Mouse (Mus musculus): Measurements from ENCODE around the gene Prss8. TPM values are rescaled to one million over a fixed set of nuclear protein-coding genes. Genes with fewer than 3 reads are reported as not detected.

Prss8 gene
- total RNA-seq (2023), result not detected

DNA sequence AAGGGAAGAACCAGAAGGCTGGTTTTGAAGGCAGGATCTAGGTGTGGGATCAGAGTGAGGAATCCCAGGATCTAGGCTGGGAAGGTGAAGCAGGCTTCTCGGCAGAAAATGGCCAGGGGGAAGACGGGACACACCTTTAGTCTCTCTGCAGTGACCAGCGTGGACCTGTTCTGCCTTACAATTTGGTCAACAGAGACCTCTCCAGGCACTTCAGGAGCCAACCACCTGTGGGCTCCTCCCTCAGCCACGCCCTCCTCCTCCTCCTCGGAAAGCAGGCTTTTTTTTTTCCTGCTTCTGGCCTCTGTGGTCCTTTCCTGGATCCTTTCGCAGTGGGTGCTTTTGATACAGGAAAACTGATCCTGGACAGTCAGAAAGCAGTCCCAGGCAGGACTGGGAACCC lies at the start of gene Prss8:
Prss8 (minus strand) TSS at position 182 of the 400 bp plus-strand sequence.

DNA sequence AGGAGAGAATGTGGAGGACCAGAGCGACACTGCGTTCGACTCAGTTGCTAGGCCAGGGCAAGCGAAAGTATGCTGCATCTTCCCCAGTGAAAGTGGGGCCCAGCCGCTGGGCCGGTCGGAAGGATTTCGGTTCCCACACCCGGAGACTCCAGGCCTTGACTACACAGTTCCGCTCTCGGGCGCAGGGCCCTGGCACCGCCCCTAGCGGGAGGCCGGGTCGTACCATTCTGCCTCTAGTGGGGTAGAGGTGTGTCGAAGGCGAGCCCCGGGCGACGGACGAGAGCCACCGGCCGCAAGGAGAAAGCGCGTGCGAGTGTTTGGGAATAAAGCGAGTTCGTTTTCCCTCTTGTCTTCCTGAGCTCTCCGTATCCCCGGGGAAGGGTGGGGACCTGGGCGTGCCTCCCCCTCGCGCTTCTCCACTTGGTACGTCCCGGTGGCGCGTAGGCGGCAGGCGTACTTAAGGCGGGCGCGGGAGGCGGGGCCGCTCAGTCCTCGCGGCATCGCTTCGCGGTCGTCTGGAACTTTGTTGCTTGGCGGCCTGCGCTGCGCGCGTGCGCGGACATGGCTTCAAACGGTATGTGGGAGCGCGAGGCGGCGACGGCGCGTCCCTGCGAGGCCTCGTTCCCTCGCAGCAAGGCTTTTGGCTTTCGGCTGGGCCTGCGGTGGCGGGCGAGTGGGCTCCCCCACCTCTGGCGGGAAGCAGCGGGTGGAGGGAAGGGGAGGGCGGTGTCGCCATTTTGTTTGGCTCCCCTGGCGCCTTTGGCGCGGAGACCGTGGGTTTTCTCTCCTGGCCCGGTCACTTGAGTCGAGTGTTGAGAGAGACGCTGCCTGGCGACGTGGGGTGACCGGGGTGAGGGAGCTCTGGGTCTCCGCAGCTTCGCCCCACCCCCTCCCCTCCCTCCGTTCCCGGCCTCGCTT lies 37.4 kb upstream of the Prss8 start, which contains the start of gene Fus:
Fus (plus strand) TSS at position 454 of the 918 bp plus-strand sequence.

DNA sequence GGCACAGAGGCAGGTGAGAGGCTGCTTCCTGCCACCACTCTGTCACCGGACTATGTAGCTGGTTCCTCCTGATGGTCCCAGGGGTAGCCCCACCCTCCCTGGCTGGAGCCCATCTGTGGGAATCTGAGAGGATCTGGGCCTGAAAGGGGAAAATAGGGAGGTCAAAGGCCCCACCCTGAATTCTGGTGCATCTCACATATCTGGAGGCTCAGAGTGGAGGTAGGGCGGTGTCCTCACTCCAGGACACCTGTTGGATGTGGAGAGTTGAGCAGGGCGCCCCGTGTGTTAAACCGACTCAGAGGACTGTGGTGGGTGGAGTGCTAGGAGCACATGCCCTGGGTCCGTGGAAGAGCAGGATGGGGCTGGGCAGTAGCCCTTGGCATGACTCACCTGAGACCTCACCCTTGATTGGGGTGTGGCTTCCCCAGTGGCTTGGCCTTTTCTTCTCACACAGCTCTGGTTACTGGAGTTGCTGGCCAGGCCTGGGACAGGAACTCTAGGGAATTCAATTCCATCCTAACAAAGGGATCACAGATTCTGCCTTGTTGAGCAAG lies 16.6 kb upstream of the Prss8 start, which contains the start of gene Prss36:
Prss36 (minus strand) TSS at position 256 of the 554 bp plus-strand sequence.

DNA sequence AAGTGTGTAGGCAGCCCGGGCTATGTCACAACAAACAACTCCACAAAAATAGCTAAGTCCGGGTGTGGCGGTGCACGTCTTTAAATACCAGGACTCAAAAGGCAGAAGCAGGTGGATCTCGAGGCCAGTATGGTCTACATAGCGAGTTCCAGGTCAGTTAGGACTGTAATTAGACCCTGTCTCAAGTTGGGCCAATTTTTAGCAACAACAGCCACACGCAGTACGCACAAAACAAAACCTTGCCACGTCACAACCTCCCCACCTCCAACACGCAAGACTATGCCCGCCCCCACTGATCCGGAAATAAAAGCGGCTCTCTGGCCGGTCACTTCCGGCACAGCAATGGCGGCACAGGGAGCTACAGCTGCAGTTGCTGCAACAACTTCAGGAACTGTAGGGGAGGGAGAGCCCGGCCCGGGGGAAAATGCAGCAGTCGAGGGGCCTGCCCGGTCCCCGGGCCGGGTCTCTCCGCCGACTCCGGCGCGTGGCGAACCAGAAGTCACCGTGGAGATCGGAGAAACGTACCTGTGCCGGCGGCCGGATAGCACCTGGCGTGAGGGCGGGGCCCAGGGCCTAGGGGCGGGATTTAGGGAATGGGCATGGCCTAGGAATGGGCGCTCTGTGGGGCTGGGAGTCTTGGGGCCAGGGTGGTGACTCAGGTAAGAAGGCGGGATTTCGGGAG lies 17.6 kb downstream of the Prss8 start, which contains the start of gene Kat8:
Kat8 (plus strand) TSS at position 327 of the 682 bp plus-strand sequence.

GRCm38 (mm10) chr7:127903971-127904796 lies 25.7 kb downstream of the Prss8 start, which contains the start of gene Bckdk:
TSS of gene Bckdk (plus strand) at chr7:127904082.

DNA sequence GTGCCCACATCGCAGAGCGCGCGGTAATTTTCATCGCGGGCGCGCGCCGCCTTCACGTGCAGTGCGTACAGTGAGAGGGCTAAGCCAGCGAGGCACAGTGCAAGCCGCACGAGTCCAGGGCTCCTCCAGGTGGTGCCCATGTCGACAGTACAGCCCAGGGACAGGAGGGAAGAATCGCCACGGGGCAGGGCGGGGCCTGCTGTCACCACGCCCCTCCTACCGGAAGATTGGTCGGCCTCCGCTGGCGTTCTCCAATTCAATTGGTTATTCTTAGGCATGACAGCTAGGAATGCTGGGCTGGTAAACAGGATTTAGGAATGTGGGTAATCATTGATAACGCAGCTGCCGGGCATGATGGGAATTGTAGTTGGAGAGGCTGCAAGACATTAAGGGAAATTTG lies 34.5 kb downstream of the Prss8 start, which contains the start of the genes Gm21974 and Vkorc1:
Gm21974 (minus strand) TSS at position 13 of the 400 bp plus-strand sequence.
Vkorc1 (minus strand) TSS at position 176 of the 400 bp plus-strand sequence.

DNA sequence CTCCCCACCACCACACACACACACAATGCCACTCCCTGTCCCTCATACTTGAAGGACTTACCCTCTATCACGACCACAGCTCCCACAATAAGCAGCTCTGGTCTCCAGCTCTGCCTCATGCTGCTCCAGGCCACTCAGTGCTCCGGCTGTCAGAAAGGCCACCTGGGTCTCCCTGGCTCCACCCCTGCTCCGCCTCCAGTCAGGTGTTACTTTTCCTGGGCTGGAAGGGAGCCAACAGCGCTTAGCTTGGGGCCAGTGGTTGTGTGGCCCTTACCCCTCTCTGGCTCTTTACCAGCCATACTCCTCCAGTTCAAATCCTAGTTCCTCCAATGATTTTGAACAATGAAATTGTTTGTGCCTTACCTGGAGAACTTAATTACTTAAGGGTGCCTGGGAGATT lies 39.1 kb downstream of the Prss8 start, which contains the start of gene Prss53:
Prss53 (minus strand) TSS at position 173 of the 400 bp plus-strand sequence.

GRCm38 (mm10) chr7:127876467-127877348 lies 53.2 kb downstream of the Prss8 start, which contains the start of gene Zfp668:
TSS of gene Zfp668 (minus strand) at chr7:127876828.

DNA sequence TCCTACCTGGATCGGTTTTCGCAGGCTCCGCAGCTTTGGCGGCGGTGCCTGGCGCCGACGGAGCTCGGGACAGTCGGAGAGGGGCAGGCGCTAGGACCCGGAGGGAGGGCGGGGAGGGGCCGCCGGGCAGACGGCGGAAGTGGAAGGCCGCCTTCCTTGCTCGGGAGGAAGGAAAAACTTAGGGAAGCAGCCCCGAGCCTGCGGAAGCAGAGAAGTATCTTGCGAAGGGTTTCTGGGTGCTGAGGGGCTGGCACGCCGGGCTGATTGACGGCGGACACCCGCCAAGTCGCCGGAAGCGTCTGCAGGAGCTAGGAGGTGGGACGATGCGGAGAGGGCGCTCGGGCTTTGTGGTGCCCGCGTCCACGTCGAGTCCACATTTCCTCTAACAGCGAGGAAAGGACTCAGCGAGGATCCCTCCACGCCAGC lies 53.9 kb downstream of the Prss8 start, which contains the start of gene Zfp646:
Zfp646 (plus strand) TSS at position 181 of the 426 bp plus-strand sequence.

Other genes starting within 250 kb of the Prss8 start
- gene Bcl7c, start 221.2 kb downstream of the Prss8 start, total RNA-seq (2023), result 10 to 100 TPM; 30.6 to 36.2 TPM
- not detected for gene Ctf1, start 217.4 kb downstream of the Prss8 start, total RNA-seq (2023)
- not detected for gene Ctf2, start 197.9 kb downstream of the Prss8 start, total RNA-seq (2023)
- 1 to 10 TPM; 6.9 to 7.8 TPM for gene Fbxl19, start 185.6 kb downstream of the Prss8 start, total RNA-seq (2023)
- 10 to 100 TPM; 24.9 to 29.0 TPM for gene Orai3, start 160.3 kb downstream of the Prss8 start, total RNA-seq (2023)
- 10 to 100 TPM; 32.0 to 36.0 TPM for gene Setd1a, start 153.4 kb downstream of the Prss8 start, total RNA-seq (2023)
- gene Gm49388, start 144.5 kb downstream of the Prss8 start, total RNA-seq (2023), result 1 to 10 TPM in 1 of 2 experiments, not detected in 1; 1.4 TPM
- gene Hsd3b7, start 129.5 kb downstream of the Prss8 start, total RNA-seq (2023), result 10 to 100 TPM; 12.2 to 15.5 TPM
- gene Stx4a, start 105.8 kb downstream of the Prss8 start, total RNA-seq (2023), result 10 to 100 TPM; 62.6 to 67.6 TPM
- under 1 TPM in 1 of 2 experiments, not detected in 1; 0.07 TPM for gene Stx1b, start 105.6 kb downstream of the Prss8 start, total RNA-seq (2023)
- 10 to 100 TPM; 38.2 to 43.4 TPM for gene Zfp646, start 53.9 kb downstream of the Prss8 start, total RNA-seq (2023)
- 1 to 10 TPM; 6.5 to 7.0 TPM for gene Zfp668, start 53.3 kb downstream of the Prss8 start, total RNA-seq (2023)
- gene Prss53, start 39.1 kb downstream of the Prss8 start, total RNA-seq (2023), result under 1 TPM; 0.20 to 0.24 TPM
- gene Gm21974, start 34.6 kb downstream of the Prss8 start, total RNA-seq (2023), result not detected
- 10 to 100 TPM in 1 of 2 experiments, 1 to 10 TPM in 1; 8.8 to 11.9 TPM for gene Vkorc1, start 34.5 kb downstream of the Prss8 start, total RNA-seq (2023)
- gene Bckdk, start 26.0 kb downstream of the Prss8 start, total RNA-seq (2023), result 10 to 100 TPM; 34.8 to 38.6 TPM
- gene Kat8, start 17.6 kb downstream of the Prss8 start, total RNA-seq (2023), result 10 to 100 TPM; 17.9 to 18.5 TPM
- under 1 TPM in 1 of 2 experiments, not detected in 1; 0.57 TPM for gene Prss36, start 16.6 kb upstream of the Prss8 start, total RNA-seq (2023)
- gene Fus, start 37.4 kb upstream of the Prss8 start, total RNA-seq (2023), result 100 to 1,000 TPM; 337 to 395 TPM
- gene Pycard, start 63.8 kb upstream of the Prss8 start, total RNA-seq (2023), result 10 to 100 TPM; 57.7 to 66.8 TPM
- under 1 TPM; 0.31 to 0.75 TPM for gene Trim72, start 73.8 kb upstream of the Prss8 start, total RNA-seq (2023)
- gene Itgam, start 132.5 kb upstream of the Prss8 start, total RNA-seq (2023), result 100 to 1,000 TPM; 774 to 879 TPM
- 10 to 100 TPM in 1 of 2 experiments, 1 to 10 TPM in 1; 4.9 to 20.5 TPM for gene Gm49368, start 132.6 kb upstream of the Prss8 start, total RNA-seq (2023)
- gene Itgax, start 199.4 kb upstream of the Prss8 start, total RNA-seq (2023), result 10 to 100 TPM; 11.8 to 14.7 TPM
- gene Itgad, start 224.3 kb upstream of the Prss8 start, total RNA-seq (2023), result 1 to 10 TPM in 1 of 2 experiments, under 1 TPM in 1; 0.79 to 1.1 TPM